Mouse (Mus musculus) thymus, adult 2 months (tissue): ENCODE measurements around the gene Sgms1. TPM values are rescaled to one million over a fixed set of nuclear protein-coding genes. Genes with fewer than 3 reads are reported as not detected.

Source experiments
- DNase-seq: peaks from one replicate; pipeline ENCODE4 v3.0.0; 2021
- H3K27ac ChIP-seq: fragments of 200-500 bp; 2 replicates; pipeline ENCODE4 v1.5.1; 2012; ENCODE audit warnings: low read length, control low read depth; ENCODE audit not compliant: control insufficient read depth, insufficient read depth
- H3K27me3 ChIP-seq: fragments of 200-500 bp; 2 replicates; pipeline ENCODE4 v1.6.1; 2012; ENCODE audit warnings: mild to moderate bottlenecking, low read length, moderate library complexity, mixed read lengths; ENCODE audit not compliant: control insufficient read depth, insufficient read depth
- H3K36me3 ChIP-seq: fragments of 200-500 bp; 2 replicates; pipeline ENCODE4 v1.6.1; 2012; ENCODE audit warnings: mild to moderate bottlenecking, low read length, moderate library complexity; ENCODE audit not compliant: control insufficient read depth, insufficient read depth
- H3K4me1 ChIP-seq: fragments of 200-500 bp; replicated peaks from 2 replicates; pipeline ENCODE4 v1.6.1; 2012; ENCODE audit warnings: low read length; ENCODE audit not compliant: control insufficient read depth, insufficient read depth
- H3K4me3 ChIP-seq: fragments of 200-500 bp; 2 replicates; pipeline ENCODE4 v1.5.1; 2012; ENCODE audit warnings: mild to moderate bottlenecking, low read length, control low read depth, moderate library complexity; ENCODE audit not compliant: control insufficient read depth, insufficient read depth
- CTCF ChIP-seq: fragments of 200-500 bp; IDR thresholded peaks from 2 replicates; pipeline ENCODE4 v1.5.1; 2012; ENCODE audit warnings: mild to moderate bottlenecking, control low read depth, low read length, moderate library complexity, borderline replicate concordance; ENCODE audit not compliant: control insufficient read depth, poor library complexity, insufficient read depth; ENCODE audit errors: extremely low read depth
- POLR2A ChIP-seq: fragments of 200-500 bp; IDR thresholded peaks from 2 replicates; pipeline ENCODE4 v1.6.1; 2012; ENCODE audit warnings: mild to moderate bottlenecking, low read length, control low read depth, moderate library complexity; ENCODE audit not compliant: control insufficient read depth, poor library complexity, insufficient read depth; ENCODE audit errors: extremely low read depth
- WGBS: fragments of 180-500 bp; shearing (Covaris S2); methylation state at CpG from one replicate; pipeline ENCODE4 v1.1.7; 2018; 5-methylcytosine and 5-hydroxymethylcytosine counted together
- polyA plus RNA-seq: library from polyadenylated mRNA; depleted of rRNA; stranded (reverse); fragments of >200 nt; gene quantifications from 2 replicates; pipeline ENCODE4 v1.2.3, GENCODE M21; 2012

Gene Sgms1
- polyA plus RNA-seq, 1 experiment, result 7.4 TPM

GRCm38 (mm10) chr19:32238722-32239458, 150.6 kb downstream of the Sgms1 start:
- 46% methylated on average over 11 of the region's 11 CpGs for WGBS
- Histone ChIP-seq H3K4me1 (peaks cover 12% of the 10 kb centered on the region), H3K27ac (no peak overlapping the region), H3K27me3 (no peaks in the 10 kb centered on the region), H3K4me3 (no peak overlapping the region), H3K36me3 (no peaks in the 10 kb centered on the region)
- TF ChIP-seq CTCF (no peak), POLR2A (no peak)
- no peak for DNase-seq

GRCm38 (mm10) chr19:32237685-32238084, 151.8 kb downstream of the Sgms1 start:
- WGBS, result 84% methylated on average over 5 of the region's 5 CpGs
- Histone ChIP-seq H3K36me3 (no peaks in the 10 kb centered on the region), H3K4me3 (no peak overlapping the region), H3K27ac (no peak overlapping the region), H3K4me1 (peaks cover 16% of the 10 kb centered on the region), H3K27me3 (no peaks in the 10 kb centered on the region)
- DNase-seq, result no peak
- TF ChIP-seq CTCF (no peak), POLR2A (no peak)

- Histone ChIP-seq H3K4me1 (peaks cover 17% of the 10 kb centered on the region), H3K27ac (no peak overlapping the region), H3K27me3 (no peaks in the 10 kb centered on the region), H3K4me3 (no peak overlapping the region), H3K36me3 (no peaks in the 10 kb centered on the region)
- WGBS, result 87% methylated on average over 3 of the region's 3 CpGs
- TF ChIP-seq POLR2A (no peak), CTCF (no peak)
- DNase-seq, result no peak
Observed at GRCm38 (mm10) chr19:32237173-32237583, 152.3 kb downstream of the Sgms1 start.

GRCm38 (mm10) chr19:32234717-32235434, 154.6 kb downstream of the Sgms1 start:
- no peaks in the 10 kb centered on the region for H3K36me3 ChIP-seq
- no peak overlapping the region for H3K4me3 ChIP-seq
- no peak for DNase-seq

GRCm38 (mm10) chr19:32231292-32231691, 158.2 kb downstream of the Sgms1 start:
- H3K27me3 ChIP-seq, result no peaks in the 10 kb centered on the region
- no peak for DNase-seq
- H3K4me3 ChIP-seq, result no peak overlapping the region
- no peak overlapping the region for H3K27ac ChIP-seq
- WGBS, result 46% methylated on average over 10 of the region's 10 CpGs
- H3K4me1 ChIP-seq, result peaks cover 19% of the 10 kb centered on the region
- no peaks in the 10 kb centered on the region for H3K36me3 ChIP-seq
- no peak for TF ChIP-seq CTCF
- TF ChIP-seq POLR2A, result no peak

More at GRCm38 (mm10) chr19:32234717-32235434, 154.6 kb downstream of the Sgms1 start:
- TF ChIP-seq POLR2A, result no peak
- TF ChIP-seq CTCF, result no peak
- Histone ChIP-seq H3K4me1 (peaks cover 25% of the 10 kb centered on the region), H3K27ac (no peak overlapping the region), H3K27me3 (no peaks in the 10 kb centered on the region)
- 23% methylated on average over 6 of the region's 6 CpGs for WGBS

- TF ChIP-seq POLR2A (no peak), CTCF (no peak)
- H3K4me1 ChIP-seq, result peaks cover 19% of the 10 kb centered on the region
- no peak overlapping the region for H3K27ac ChIP-seq
- H3K4me3 ChIP-seq, result no peak overlapping the region
- WGBS, result 42% methylated on average over 5 of the region's 5 CpGs
- no peaks in the 10 kb centered on the region for H3K27me3 ChIP-seq
- DNase-seq, result no peak
- H3K36me3 ChIP-seq, result no peaks in the 10 kb centered on the region
Observed at GRCm38 (mm10) chr19:32230798-32231197, 158.7 kb downstream of the Sgms1 start.
